Mouse (Mus musculus): ENCODE results near the gene Olfr214.
"Not testable (repeated sequence)": the region's sequence is repeated elsewhere in the genome, so short reads cannot be mapped to it uniquely, and the experiment has no call there.

GRCm38 (mm10) chr6:116550841-116551240 lies 3.2 kb upstream of the Olfr214 start, which contains the start of gene Gm5580:
- not testable (repeated sequence) for TF ChIP-seq BHLHE40 (IDR thresholded peaks at IDR 0.05; ENCODE audit: low read depth, low read length); CTCF (conservative IDR thresholded peaks at IDR 0.05 in 1 of 2, IDR thresholded peaks at IDR 0.05 in 1 of 2; ENCODE audit: low read depth in 2 of 2, low read length in 2 of 2)
